Mouse (Mus musculus) olfactory bulb, adult 2 months (tissue): ENCODE results near the gene Dmrt1. TPM values are rescaled to one million over a fixed set of nuclear protein-coding genes. Genes with fewer than 3 reads are reported as not detected.
A peak's percentile ranks its signal among the peaks of the same experiment; 100 is the strongest.

Experiments used
- H3K27ac ChIP-seq: fragments of 200-500 bp; 2 replicates; pipeline ENCODE4 v1.5.1; 2012; ENCODE audit warnings: low read depth, low read length; ENCODE audit not compliant: insufficient read depth
- H3K4me1 ChIP-seq: fragments of 200-500 bp; 2 replicates; pipeline ENCODE4 v1.6.1; 2012; ENCODE audit warnings: low read length; ENCODE audit not compliant: control insufficient read depth, insufficient read depth
- H3K4me3 ChIP-seq: fragments of 200-500 bp; 2 replicates; pipeline ENCODE4 v1.5.1; 2012; ENCODE audit warnings: mild to moderate bottlenecking, low read depth, low read length, moderate library complexity; ENCODE audit not compliant: insufficient read depth
- CTCF ChIP-seq: fragments of 200-500 bp; IDR thresholded peaks from 2 replicates; pipeline ENCODE4 v1.5.1; 2012; ENCODE audit warnings: low read depth, mild to moderate bottlenecking, low read length, moderate library complexity; ENCODE audit not compliant: insufficient read depth
- POLR2A ChIP-seq: fragments of 200-500 bp; IDR thresholded peaks from 2 replicates; pipeline ENCODE4 v1.6.1; 2012; ENCODE audit warnings: mild to moderate bottlenecking, low read depth, low read length, moderate library complexity; ENCODE audit not compliant: insufficient read depth
- WGBS: fragments of 180-500 bp; shearing (Covaris S2); methylation state at CpG from one replicate; pipeline ENCODE4 v1.1.7; 2018; 5-methylcytosine and 5-hydroxymethylcytosine counted together
- polyA plus RNA-seq: library from polyadenylated mRNA; stranded (reverse); fragments of >200 nt; gene quantifications from 2 replicates; pipeline ENCODE4 v1.2.4, GENCODE M21; 2012; ENCODE audit warnings: low replicate concordance; ENCODE audit not compliant: missing spikeins, insufficient read depth, insufficient read length

The Dmrt1 gene
- polyA plus RNA-seq, 1 experiment = not detected

DNA sequence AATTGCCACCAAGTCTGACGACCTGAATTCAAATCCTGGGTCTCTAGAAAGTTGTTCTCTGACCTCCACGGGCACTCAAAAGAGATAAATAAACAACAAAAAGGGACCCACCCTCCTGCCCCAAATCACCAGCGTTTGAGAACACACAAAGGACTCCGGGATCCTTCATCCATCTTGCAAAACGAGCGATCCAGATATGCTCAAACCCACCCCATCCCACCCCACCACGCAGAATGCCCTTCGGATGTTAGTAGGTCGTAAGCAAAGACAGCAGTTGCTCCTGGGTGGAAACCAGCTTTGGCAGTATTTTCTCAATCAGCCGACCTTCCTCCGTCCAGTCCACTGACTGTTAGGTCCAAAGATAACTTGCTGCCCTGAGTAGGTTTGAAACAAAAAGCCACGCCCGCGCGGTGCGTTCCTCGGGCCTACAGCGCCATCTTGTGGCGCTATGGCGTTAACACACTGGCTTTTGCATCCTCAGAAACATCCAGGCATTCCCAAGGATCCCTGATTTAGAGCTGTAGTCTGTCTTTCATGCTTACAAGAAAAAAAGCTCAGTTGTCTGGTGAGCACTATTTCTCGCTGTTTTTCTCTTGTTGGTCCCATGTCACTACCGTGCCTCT lies 130.3 kb downstream of the Dmrt1 start:
- Histone ChIP-seq H3K4me3 (0 out of 2 replicates have a peak overlapping the region, but pooled peaks have one; percentile 5), H3K27ac (no peak overlapping the region), H3K4me1 (no peaks in the 10 kb centered on the region)
- 9% methylated on average over 22 of the region's 22 CpGs for WGBS
- no peak for TF ChIP-seq POLR2A
- TF ChIP-seq CTCF = peak; percentile 93

DNA sequence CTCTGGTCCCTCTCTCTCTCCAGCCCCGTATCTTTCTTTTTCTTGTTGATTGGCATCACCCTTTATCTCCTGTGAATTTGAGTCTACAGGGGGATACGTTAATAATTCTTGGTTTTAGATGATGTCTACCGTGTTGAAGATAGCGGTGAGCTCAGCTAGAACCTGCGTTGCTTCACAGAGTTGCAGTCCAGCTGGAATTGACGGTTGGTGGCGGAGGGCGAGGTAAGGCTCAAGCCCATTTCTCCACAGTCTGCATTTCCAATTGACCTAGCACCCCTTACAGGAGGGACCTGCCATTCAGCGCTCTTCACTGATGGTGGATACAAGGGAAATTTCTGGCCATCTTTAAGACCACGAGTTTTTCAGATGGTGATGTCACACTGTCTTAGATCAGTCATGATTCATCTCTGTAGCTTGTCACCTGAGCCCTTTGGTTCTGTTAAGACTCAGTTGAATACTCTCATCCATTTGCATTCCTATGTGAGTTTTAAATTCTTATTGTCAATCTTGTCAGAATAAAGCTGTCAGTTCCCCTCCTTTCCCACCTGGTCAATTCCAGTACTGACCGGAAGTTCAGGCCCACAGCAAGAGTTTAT lies 133.4 kb downstream of the Dmrt1 start:
- no peaks in the 10 kb centered on the region for H3K4me1 ChIP-seq
- H3K27ac ChIP-seq = no peak overlapping the region
- 87% methylated on average over 11 of the region's 11 CpGs for WGBS
- TF ChIP-seq POLR2A = no peak
- TF ChIP-seq CTCF = no peak
- no peak overlapping the region for H3K4me3 ChIP-seq

DNA sequence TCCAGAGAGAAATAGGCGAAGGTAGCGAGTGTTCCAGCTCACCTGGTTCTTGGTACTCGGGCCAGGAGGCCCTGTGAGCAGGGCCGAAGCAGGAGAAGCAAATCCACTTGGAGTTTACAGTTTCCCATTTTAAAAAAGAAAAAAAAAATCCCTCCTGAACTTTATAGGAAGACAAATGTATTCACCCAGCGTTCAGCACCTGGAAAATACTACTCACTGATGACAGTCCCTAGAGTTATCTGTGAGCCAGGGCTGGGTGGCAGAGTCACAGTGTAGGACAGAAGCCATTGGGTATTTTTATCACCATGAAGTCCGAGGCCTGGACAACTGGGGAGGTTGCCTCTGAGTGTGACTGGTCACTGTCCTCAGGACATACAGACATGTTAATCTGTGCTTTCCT lies 136.4 kb downstream of the Dmrt1 start:
- Histone ChIP-seq H3K4me3 (no peak overlapping the region), H3K4me1 (no peaks in the 10 kb centered on the region), H3K27ac (no peak overlapping the region)
- TF ChIP-seq POLR2A (no peak), CTCF (no peak)
- 94% methylated on average over 6 of the region's 6 CpGs for WGBS

DNA sequence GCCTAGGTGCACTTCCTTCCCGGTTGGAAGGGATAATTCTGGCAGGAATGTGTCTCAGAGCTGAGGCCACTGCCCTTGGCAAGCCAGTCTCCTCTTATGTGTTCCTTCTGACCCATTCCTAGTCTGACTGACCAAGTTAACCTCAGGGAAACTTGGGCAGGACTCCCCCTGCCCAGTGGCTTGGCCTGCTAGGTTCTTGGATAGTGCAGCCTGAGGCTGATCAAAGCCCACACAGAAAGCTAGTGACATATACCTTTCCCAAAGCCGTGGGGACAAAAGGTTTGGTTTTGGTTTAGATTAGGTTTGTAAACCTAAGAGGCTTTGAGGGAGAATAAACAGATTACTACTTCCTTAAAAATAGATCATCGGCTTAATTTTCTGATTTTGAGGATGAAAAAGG lies 141.7 kb downstream of the Dmrt1 start:
- TF ChIP-seq POLR2A = no peak
- no peak for TF ChIP-seq CTCF
- WGBS = 83% methylated on average over 3 of the region's 3 CpGs
- no peaks in the 10 kb centered on the region for H3K4me1 ChIP-seq
- H3K4me3 ChIP-seq = no peak overlapping the region
- H3K27ac ChIP-seq = no peak overlapping the region

DNA sequence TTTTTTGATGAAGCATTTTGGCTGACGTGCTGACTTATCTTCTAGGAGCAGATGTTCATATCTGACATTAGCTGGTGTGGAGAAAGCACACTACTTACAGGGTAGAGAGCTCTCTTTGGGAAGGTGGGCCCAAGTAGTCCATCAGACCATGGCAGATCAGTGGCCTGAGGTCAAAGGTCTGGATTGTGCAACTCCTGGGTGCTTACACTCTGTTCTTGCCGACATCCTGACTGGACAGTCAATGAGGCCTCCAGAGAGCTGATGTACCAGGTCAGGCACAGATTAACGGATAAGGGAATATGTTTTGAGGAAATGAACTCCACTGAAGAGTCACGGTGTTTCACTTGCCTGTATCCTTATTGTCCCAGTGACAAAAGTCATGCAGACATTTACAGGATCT lies 143.3 kb downstream of the Dmrt1 start:
- no peak overlapping the region for H3K27ac ChIP-seq
- no peaks in the 10 kb centered on the region for H3K4me1 ChIP-seq
- WGBS = 85% methylated on average over 4 of the region's 4 CpGs
- H3K4me3 ChIP-seq = no peak overlapping the region
- TF ChIP-seq CTCF = no peak
- no peak for TF ChIP-seq POLR2A

DNA sequence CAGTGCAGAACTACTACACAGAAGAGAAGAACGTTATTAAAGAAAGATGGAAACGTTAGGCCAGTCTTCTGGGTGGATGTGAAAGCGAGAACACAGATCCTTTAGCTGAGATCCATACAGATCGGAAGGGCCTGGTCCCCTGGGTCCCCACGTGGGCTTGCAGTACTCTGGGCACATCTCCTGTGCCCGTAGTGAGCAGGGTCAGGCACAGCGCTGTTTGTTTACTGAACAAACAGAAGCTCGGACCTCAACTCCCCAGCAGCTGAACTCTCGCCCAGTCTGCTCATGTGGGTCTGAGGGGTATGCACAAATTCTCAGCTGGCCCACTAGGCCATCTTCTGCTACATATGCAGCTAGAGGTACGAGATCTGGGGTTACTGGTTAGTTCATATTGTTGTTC lies 145.1 kb downstream of the Dmrt1 start:
- TF ChIP-seq POLR2A = no peak
- no peak for TF ChIP-seq CTCF
- H3K4me3 ChIP-seq = no peak overlapping the region
- H3K4me1 ChIP-seq = no peaks in the 10 kb centered on the region
- 87% methylated on average over 10 of the region's 10 CpGs for WGBS
- H3K27ac ChIP-seq = no peak overlapping the region

DNA sequence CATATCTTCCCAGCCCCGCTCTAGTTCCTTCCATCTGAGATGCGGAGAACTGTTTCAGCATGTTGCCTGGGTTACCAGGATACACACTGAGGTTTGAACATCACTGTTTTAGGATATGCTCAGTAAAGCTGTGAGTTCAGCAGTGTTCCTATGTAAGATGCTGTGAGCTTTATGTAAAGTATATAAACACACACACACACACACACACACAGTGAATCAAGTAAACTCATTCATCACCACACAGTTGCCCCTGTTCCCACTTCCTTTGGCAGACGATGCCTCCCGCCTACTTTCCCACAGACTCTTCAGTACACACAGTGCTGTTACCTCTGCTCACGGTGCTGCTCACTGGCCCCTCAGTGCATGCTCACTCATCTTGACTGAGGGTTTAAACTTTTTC lies 147.1 kb downstream of the Dmrt1 start:
- H3K27ac ChIP-seq = no peak overlapping the region
- TF ChIP-seq POLR2A (no peak), CTCF (no peak)
- no peak overlapping the region for H3K4me3 ChIP-seq
- no peaks in the 10 kb centered on the region for H3K4me1 ChIP-seq
- WGBS = 50% methylated on average over 5 of the region's 5 CpGs

Other genes with a start within 250 kb of the Dmrt1 start
- gene Dmrt3, start 104.7 kb downstream of the Dmrt1 start, polyA plus RNA-seq = not detected in 2 replicates
- gene Dmrt2, start 166.8 kb downstream of the Dmrt1 start, polyA plus RNA-seq = not detected in 2 replicates